In the genomic region with DNA sequence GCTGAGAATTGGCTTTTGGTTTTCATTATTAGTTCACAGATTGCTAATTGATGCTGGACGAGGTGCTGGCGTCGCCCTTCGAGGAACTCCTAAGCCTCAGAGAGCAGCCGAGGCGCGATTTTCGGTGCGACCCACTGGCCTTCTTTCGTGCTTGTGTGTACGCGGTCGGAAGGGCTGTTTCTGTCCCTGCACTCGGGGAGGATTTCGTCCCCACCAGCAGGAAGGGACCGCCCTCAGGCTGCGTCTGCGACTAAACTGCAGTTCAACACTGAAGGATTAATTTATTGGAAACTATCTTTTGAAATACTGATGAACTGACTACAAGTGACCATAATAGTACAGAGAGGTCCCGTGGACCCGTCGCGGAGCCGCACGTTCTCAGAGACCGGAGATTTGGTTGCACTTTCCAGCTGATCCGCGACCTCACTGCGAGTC, we compare ENCODE assay signal across 8 mouse cellular contexts.
DNase-seq lines count a peak whose midpoint lies in the region; ATAC-seq lines count a peak whose summit lies in the region.

No protein-coding gene starts in this region.

- peak; percentile 4 to 9 for DNase-seq in lung, adult 18-20 months
- no peak for DNase-seq in lung, postnatal 25 days (ENCODE audit: low spot score)
- peak; percentile 71 for DNase-seq in hindbrain, embryonic 11.5 days (ENCODE audit: low spot score)
- DNase-seq in left cerebral cortex, postnatal 25 days (ENCODE audit: low spot score in 2 of 2), result peak; percentile 17 to 22
- DNase-seq in midbrain, embryonic 10.5 days (ENCODE audit: low spot score), result peak; percentile 69
- no peak for DNase-seq in spleen, adult 18-20 months

- peaks cover 9% of the 10 kb centered on the region for H3K4me1 ChIP-seq in embryonic facial prominence, embryonic 13.5 days
- H3K4me1 ChIP-seq in hindbrain, embryonic 11.5 days (replicated peaks; ENCODE audit: control insufficient read depth, insufficient read depth, low read length), result no peaks in the 10 kb centered on the region; the same call in 1 of the 2 replicates
- H3K4me1 ChIP-seq in midbrain, embryonic 10.5 days, result peaks cover 52% of the 10 kb centered on the region

- H3K4me3 ChIP-seq in embryonic facial prominence, embryonic 13.5 days, result peak overlapping the region; percentile 42
- peak overlapping the region; percentile 26 for H3K4me3 ChIP-seq in hindbrain, embryonic 11.5 days (ENCODE audit: low read depth, low read length)
- peak overlapping the region; percentile 49 for H3K4me3 ChIP-seq in midbrain, embryonic 10.5 days

- no peak for ATAC-seq in embryonic facial prominence, embryonic 13.5 days (ENCODE audit: insufficient number of reproducible peaks, insufficient read depth, low FRiP score, low TSS enrichment, low read depth)
- peak; percentile 50; the same call in 1 of the 2 replicates for ATAC-seq in hindbrain, embryonic 11.5 days (ENCODE audit: low FRiP score)
- ATAC-seq in activated CD4-positive, CD25-positive, alpha-beta regulatory T cell, adult 4 months, result no peak

- H3K9ac ChIP-seq in embryonic facial prominence, embryonic 13.5 days, result peak overlapping the region; percentile 53; the same call in 1 of the 2 replicates
- peak overlapping the region; percentile 49; the same call in 1 of the 2 replicates for H3K9ac ChIP-seq in hindbrain, embryonic 11.5 days (ENCODE audit: low read depth, low read length)

- WGBS in embryonic facial prominence, embryonic 13.5 days, result under 1% methylated on average over 28 of the region's 28 CpGs
- WGBS in hindbrain, embryonic 11.5 days, result 1% methylated on average over 28 of the region's 28 CpGs
- WGBS in midbrain, embryonic 10.5 days, result under 1% methylated on average over 28 of the region's 28 CpGs

- H3K27ac ChIP-seq in embryonic facial prominence, embryonic 13.5 days, result no peak overlapping the region
- H3K27ac ChIP-seq in hindbrain, embryonic 11.5 days (ENCODE audit: low read depth, low read length), result peak overlapping the region; percentile 85
- peak overlapping the region; percentile 90 for H3K27ac ChIP-seq in midbrain, embryonic 10.5 days (replicated peaks)

- no peaks in the 10 kb centered on the region for H3K9me3 ChIP-seq in embryonic facial prominence, embryonic 13.5 days
- H3K9me3 ChIP-seq in hindbrain, embryonic 11.5 days (ENCODE audit: control insufficient read depth, low read length), result no peaks in the 10 kb centered on the region
- no peaks in the 10 kb centered on the region for H3K9me3 ChIP-seq in midbrain, embryonic 10.5 days (replicated peaks)

- intact Hi-C loops in left cerebral cortex, postnatal 25 days (cut with DNase I), result no loop called here

- H3K27me3 ChIP-seq in embryonic facial prominence, embryonic 13.5 days, result peaks cover 45% of the 10 kb centered on the region
- peaks cover 2% of the 10 kb centered on the region; the same call in 1 of the 2 replicates for H3K27me3 ChIP-seq in hindbrain, embryonic 11.5 days (ENCODE audit: control insufficient read depth, insufficient read depth, low read length)
- peaks cover 19% of the 10 kb centered on the region; the same call in 1 of the 2 replicates for H3K27me3 ChIP-seq in midbrain, embryonic 10.5 days (ENCODE audit: low read depth, poor library complexity, severe bottlenecking)

- H3K4me2 ChIP-seq in embryonic facial prominence, embryonic 13.5 days, result peak overlapping the region; percentile 69
- peak overlapping the region; percentile 54 for H3K4me2 ChIP-seq in hindbrain, embryonic 11.5 days (replicated peaks; ENCODE audit: low read depth, low read length)

- no peaks in the 10 kb centered on the region for H3K36me3 ChIP-seq in embryonic facial prominence, embryonic 13.5 days
- no peaks in the 10 kb centered on the region for H3K36me3 ChIP-seq in hindbrain, embryonic 11.5 days (ENCODE audit: control insufficient read depth, insufficient read depth, low read length)
- H3K36me3 ChIP-seq in midbrain, embryonic 10.5 days, result no peaks in the 10 kb centered on the region

Comparison
In these comparisons a context has a peak if more than half of its experiments do, and no peak if none do; other contexts are left out.
1. DNase-seq: peak in lung, adult 18-20 months (2 of 2), hindbrain, embryonic 11.5 days (single experiment), left cerebral cortex, postnatal 25 days (2 of 2) and midbrain, embryonic 10.5 days (single experiment); none in lung, postnatal 25 days (single experiment) and spleen, adult 18-20 months (0 of 2).
2. Peak in every context shown above with its lines, with median percentiles within 50 percentile points of each other: H3K4me3 ChIP-seq.